Mouse (Mus musculus): ENCODE data around the gene Nadk.

DNA sequence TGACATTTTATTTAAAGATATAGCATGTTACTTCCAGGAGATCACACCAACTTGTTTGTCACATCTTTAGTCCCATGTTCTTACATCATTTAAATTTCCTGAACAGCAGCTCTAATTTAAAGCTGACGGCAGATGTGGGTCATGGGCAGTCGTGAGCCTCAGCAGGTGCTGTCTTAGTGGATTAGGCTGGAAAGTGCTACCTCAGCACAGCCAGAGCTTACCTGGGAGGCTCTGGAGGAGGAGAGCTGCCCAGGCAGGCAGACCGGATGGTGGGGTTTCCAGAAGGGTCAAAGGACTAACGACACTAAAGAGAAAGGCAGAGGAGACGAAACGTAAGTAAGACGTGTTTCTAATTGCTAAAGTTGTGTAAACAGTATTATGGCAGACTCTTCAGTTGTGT is 39.9 kb upstream of the Nadk start:
- TF ChIP-seq EP300 (IDR thresholded peaks at IDR 0.05): no peak
- TF ChIP-seq CTCF (IDR thresholded peaks at IDR 0.05): no peak

Data from lung, postnatal 0 days (tissue).